Mouse (Mus musculus): ENCODE measurements around the gene Dock1. TPM values are rescaled to one million over a fixed set of nuclear protein-coding genes. Genes with fewer than 3 reads are reported as not detected.

Dock1 gene
- polyA plus RNA-seq, 1 experiment from 2014 or later, result 5.9 TPM

GRCm38 (mm10) chr7:134671003-134671461 lies 578 bp downstream of the Dock1 start:
- H3K4me3 ChIP-seq (ENCODE audit: low read depth, low read length), result peak overlapping the region; percentile 58
- H3K27me3 ChIP-seq (ENCODE audit: control insufficient read depth, insufficient read depth, low read length), result peaks cover 17% of the 10 kb centered on the region
- 4% methylated on average over 28 of the region's 28 CpGs for WGBS
- peak overlapping the region; percentile 63 for H3K9ac ChIP-seq (replicated peaks; ENCODE audit: low read depth, low read length)
- H3K4me1 ChIP-seq (ENCODE audit: control insufficient read depth, insufficient read depth, low read length), result 0 out of 2 replicates have a peak, but pooled peaks cover 3% of the 10 kb centered on the region
- peak; percentile 59; the same call in 1 of the 2 replicates for ATAC-seq (ENCODE audit: low read depth)
- peak overlapping the region; percentile 10; the same call in 1 of the 2 replicates for H3K27ac ChIP-seq (ENCODE audit: low read depth, low read length)
- H3K36me3 ChIP-seq (ENCODE audit: control insufficient read depth, insufficient read depth, low read length), result no peaks in the 10 kb centered on the region
- no peaks in the 10 kb centered on the region for H3K9me3 ChIP-seq (ENCODE audit: control insufficient read depth, low read length)
- peak overlapping the region; percentile 95 for H3K4me2 ChIP-seq (ENCODE audit: low read depth, low read length)

- Histone ChIP-seq H3K4me3 (ENCODE audit: low read depth, low read length) (peak overlapping the region; percentile 58), H3K36me3 (ENCODE audit: control insufficient read depth, insufficient read depth, low read length) (no peaks in the 10 kb centered on the region), H3K27ac (ENCODE audit: low read depth, low read length) (no peak overlapping the region), H3K4me2 (ENCODE audit: low read depth, low read length) (peak overlapping the region; percentile 95), H3K27me3 (ENCODE audit: control insufficient read depth, insufficient read depth, low read length) (peaks cover 17% of the 10 kb centered on the region), H3K9ac (replicated peaks; ENCODE audit: low read depth, low read length) (0 out of 2 replicates have a peak overlapping the region, but pooled peaks have one; percentile 2), H3K9me3 (ENCODE audit: control insufficient read depth, low read length) (no peaks in the 10 kb centered on the region), H3K4me1 (ENCODE audit: control insufficient read depth, insufficient read depth, low read length) (0 out of 2 replicates have a peak, but pooled peaks cover 3% of the 10 kb centered on the region)
- WGBS, result 45% methylated on average over 7 of the region's 7 CpGs
- ATAC-seq (ENCODE audit: low read depth), result no peak
These were observed 1.0 kb downstream of the Dock1 start for GRCm38 (mm10) chr7:134671467-134671901.

GRCm38 (mm10) chr7:134673135-134673534 lies 2.7 kb downstream of the Dock1 start:
- Histone ChIP-seq H3K9me3 (ENCODE audit: control insufficient read depth, low read length) (no peaks in the 10 kb centered on the region), H3K4me1 (ENCODE audit: control insufficient read depth, insufficient read depth, low read length) (0 out of 2 replicates have a peak, but pooled peaks cover 3% of the 10 kb centered on the region), H3K4me2 (ENCODE audit: low read depth, low read length) (no peak overlapping the region), H3K4me3 (ENCODE audit: low read depth, low read length) (no peak overlapping the region), H3K27me3 (ENCODE audit: control insufficient read depth, insufficient read depth, low read length) (peaks cover 17% of the 10 kb centered on the region), H3K27ac (ENCODE audit: low read depth, low read length) (no peak overlapping the region), H3K9ac (replicated peaks; ENCODE audit: low read depth, low read length) (no peak overlapping the region), H3K36me3 (ENCODE audit: control insufficient read depth, insufficient read depth, low read length) (no peaks in the 10 kb centered on the region)
- ATAC-seq (ENCODE audit: low read depth), result no peak
- WGBS, result 87% methylated on average over 5 of the region's 5 CpGs

GRCm38 (mm10) chr7:134673952-134674351 lies 3.5 kb downstream of the Dock1 start:
- ATAC-seq (ENCODE audit: low read depth), result no peak
- Histone ChIP-seq H3K36me3 (ENCODE audit: control insufficient read depth, insufficient read depth, low read length) (no peaks in the 10 kb centered on the region), H3K9me3 (ENCODE audit: control insufficient read depth, low read length) (no peaks in the 10 kb centered on the region), H3K27me3 (ENCODE audit: control insufficient read depth, insufficient read depth, low read length) (peaks cover 17% of the 10 kb centered on the region), H3K4me2 (ENCODE audit: low read depth, low read length) (no peak overlapping the region), H3K27ac (ENCODE audit: low read depth, low read length) (no peak overlapping the region), H3K4me1 (ENCODE audit: control insufficient read depth, insufficient read depth, low read length) (0 out of 2 replicates have a peak, but pooled peaks cover 3% of the 10 kb centered on the region), H3K9ac (replicated peaks; ENCODE audit: low read depth, low read length) (no peak overlapping the region), H3K4me3 (ENCODE audit: low read depth, low read length) (no peak overlapping the region)
- WGBS, result 54% methylated on average over 9 of the region's 9 CpGs

DNA sequence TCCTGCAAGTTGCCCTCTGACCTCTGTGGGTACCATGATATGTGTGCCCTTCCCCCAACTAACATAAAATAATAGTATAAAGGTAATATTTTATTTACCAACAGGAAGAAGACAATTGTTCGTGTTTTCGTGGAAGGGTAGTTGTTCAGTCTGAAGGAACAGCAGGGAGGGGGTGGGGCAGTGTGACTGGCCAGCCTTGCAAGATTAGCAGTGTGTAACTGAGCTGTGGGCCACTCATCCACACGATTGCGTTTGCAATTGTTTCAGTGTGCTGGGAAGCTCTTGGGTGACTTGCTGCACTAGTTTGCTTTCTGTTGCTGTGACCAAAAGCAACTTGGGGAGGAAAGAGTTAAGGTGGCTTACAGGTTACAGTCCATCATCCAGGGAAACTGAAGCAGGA lies 7.4 kb downstream of the Dock1 start:
- Histone ChIP-seq H3K4me3 (ENCODE audit: low read depth, low read length) (no peak overlapping the region), H3K27me3 (ENCODE audit: control insufficient read depth, insufficient read depth, low read length) (no peaks in the 10 kb centered on the region), H3K9me3 (ENCODE audit: control insufficient read depth, low read length) (no peaks in the 10 kb centered on the region), H3K9ac (replicated peaks; ENCODE audit: low read depth, low read length) (no peak overlapping the region), H3K27ac (ENCODE audit: low read depth, low read length) (no peak overlapping the region), H3K4me1 (ENCODE audit: control insufficient read depth, insufficient read depth, low read length) (no peaks in the 10 kb centered on the region), H3K36me3 (ENCODE audit: control insufficient read depth, insufficient read depth, low read length) (no peaks in the 10 kb centered on the region), H3K4me2 (ENCODE audit: low read depth, low read length) (no peak overlapping the region)
- ATAC-seq (ENCODE audit: low read depth), result no peak
- 66% methylated on average over 4 of the region's 4 CpGs for WGBS

DNA sequence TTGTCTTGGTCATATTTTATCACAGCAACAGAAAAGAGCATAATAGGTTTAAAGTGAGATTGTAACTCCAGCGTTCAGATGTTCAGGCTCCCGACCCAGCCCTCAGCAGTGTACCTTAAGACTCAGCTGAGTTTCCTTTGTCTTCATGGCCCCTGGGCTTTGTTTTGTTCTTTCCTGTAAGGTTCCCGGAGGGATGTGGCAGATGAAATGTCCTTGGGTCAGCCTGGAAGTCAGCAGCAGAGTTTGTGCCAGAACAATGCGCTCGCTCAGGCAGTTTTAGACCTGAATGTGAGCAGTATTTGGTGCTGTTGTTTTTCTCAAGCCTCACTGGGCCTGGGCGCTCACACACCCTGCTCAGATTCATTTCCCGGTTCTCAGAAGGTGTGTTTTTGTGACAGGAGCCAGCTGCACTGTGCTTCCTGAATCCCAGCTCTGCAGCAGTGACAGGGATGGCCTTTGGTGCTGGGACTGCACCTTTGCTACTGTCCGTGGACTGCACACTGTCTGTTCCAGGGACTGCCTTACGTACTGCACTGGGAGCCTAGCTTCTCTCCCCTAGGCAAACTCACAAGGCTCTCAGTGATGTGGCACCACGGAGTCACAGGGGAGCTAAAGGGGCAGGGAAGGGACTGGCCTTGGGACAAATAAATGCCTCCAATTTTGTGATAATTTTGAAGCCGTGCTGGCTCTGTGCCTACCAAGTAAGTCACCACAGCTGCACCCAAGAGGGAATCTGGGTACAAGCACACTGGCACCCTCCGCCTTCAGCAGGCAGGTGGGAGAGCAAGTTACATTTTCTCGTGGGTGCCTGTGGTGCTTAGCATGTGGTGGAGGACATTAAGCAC lies 9.1 kb downstream of the Dock1 start:
- Histone ChIP-seq H3K4me3 (ENCODE audit: low read depth, low read length) (no peak overlapping the region), H3K9me3 (ENCODE audit: control insufficient read depth, low read length) (no peaks in the 10 kb centered on the region), H3K9ac (replicated peaks; ENCODE audit: low read depth, low read length) (no peak overlapping the region), H3K27ac (ENCODE audit: low read depth, low read length) (no peak overlapping the region), H3K4me2 (ENCODE audit: low read depth, low read length) (no peak overlapping the region), H3K36me3 (ENCODE audit: control insufficient read depth, insufficient read depth, low read length) (no peaks in the 10 kb centered on the region), H3K4me1 (ENCODE audit: control insufficient read depth, insufficient read depth, low read length) (no peaks in the 10 kb centered on the region), H3K27me3 (ENCODE audit: control insufficient read depth, insufficient read depth, low read length) (no peaks in the 10 kb centered on the region)
- 46% methylated on average over 13 of the region's 13 CpGs for WGBS
- ATAC-seq (ENCODE audit: low read depth), result no peak

DNA sequence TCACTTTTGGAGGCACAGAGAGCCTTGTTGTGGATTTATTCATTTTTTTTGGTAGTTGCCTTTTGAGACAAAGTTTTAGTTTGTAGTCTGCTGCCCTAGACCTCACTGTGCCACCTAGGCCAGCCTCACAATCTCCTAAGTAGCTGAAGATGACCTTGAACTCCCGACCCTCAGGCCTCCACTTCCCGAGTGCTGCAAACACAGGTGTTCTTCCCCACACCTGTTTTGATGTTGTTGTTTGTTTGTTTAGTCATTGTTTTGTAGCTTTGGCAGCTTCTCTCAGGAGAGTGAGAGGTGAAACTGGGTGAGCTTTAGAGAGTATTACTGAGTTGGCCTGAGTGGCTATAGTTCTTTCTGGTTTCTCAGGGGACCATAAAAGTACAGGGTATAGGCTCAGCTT lies 9.7 kb downstream of the Dock1 start:
- Histone ChIP-seq H3K27me3 (ENCODE audit: control insufficient read depth, insufficient read depth, low read length) (no peaks in the 10 kb centered on the region), H3K4me3 (ENCODE audit: low read depth, low read length) (no peak overlapping the region), H3K27ac (ENCODE audit: low read depth, low read length) (no peak overlapping the region), H3K9ac (replicated peaks; ENCODE audit: low read depth, low read length) (no peak overlapping the region), H3K4me2 (ENCODE audit: low read depth, low read length) (no peak overlapping the region), H3K9me3 (ENCODE audit: control insufficient read depth, low read length) (no peaks in the 10 kb centered on the region), H3K36me3 (ENCODE audit: control insufficient read depth, insufficient read depth, low read length) (no peaks in the 10 kb centered on the region), H3K4me1 (ENCODE audit: control insufficient read depth, insufficient read depth, low read length) (no peaks in the 10 kb centered on the region)
- ATAC-seq (ENCODE audit: low read depth), result no peak
- 77% methylated on average over 2 of the region's 2 CpGs for WGBS

- H3K4me1 ChIP-seq (ENCODE audit: control insufficient read depth, insufficient read depth, low read length), result no peaks in the 10 kb centered on the region
- no peak for ATAC-seq (ENCODE audit: low read depth)
- no peak overlapping the region for H3K4me3 ChIP-seq (ENCODE audit: low read depth, low read length)
- no peak overlapping the region for H3K9ac ChIP-seq (replicated peaks; ENCODE audit: low read depth, low read length)
- no peak overlapping the region for H3K27ac ChIP-seq (ENCODE audit: low read depth, low read length)
- no peaks in the 10 kb centered on the region for H3K36me3 ChIP-seq (ENCODE audit: control insufficient read depth, insufficient read depth, low read length)
- no peak overlapping the region for H3K4me2 ChIP-seq (ENCODE audit: low read depth, low read length)
- H3K27me3 ChIP-seq (ENCODE audit: control insufficient read depth, insufficient read depth, low read length), result no peaks in the 10 kb centered on the region
- no peaks in the 10 kb centered on the region for H3K9me3 ChIP-seq (ENCODE audit: control insufficient read depth, low read length)
- 86% methylated on average over 12 of the region's 12 CpGs for WGBS
These were observed 11.5 kb downstream of the Dock1 start for GRCm38 (mm10) chr7:134681729-134682527.

All from neural tube, embryonic 14.5 days (tissue).